Mouse (Mus musculus): ENCODE results near the gene Gm21915. TPM values are rescaled to one million over a fixed set of nuclear protein-coding genes. Genes with fewer than 3 reads are reported as not detected.

The Gm21915 gene
- polyA plus RNA-seq, 2 experiments: not detected

- H3K27ac ChIP-seq: no peak overlapping the region
- 17% methylated on average over 16 of the region's 16 CpGs for WGBS (ENCODE audit: insufficient replicate concordance)
- DNase-seq (ENCODE audit: low read depth in 3 of 3, low spot score in 3 of 3) (no peak), ATAC-seq (ENCODE audit: insufficient read depth) (no peak)
- no peaks in the 10 kb centered on the region for H3K27me3 ChIP-seq (ENCODE audit: control insufficient read depth, insufficient read depth, low read length)
- H3K9me3 ChIP-seq (ENCODE audit: control insufficient read depth, low read length): no peaks in the 10 kb centered on the region
- H3K9ac ChIP-seq (replicated peaks): no peak overlapping the region
- H3K4me3 ChIP-seq (ENCODE audit: insufficient read depth in 1 of 2, low read depth in 2 of 2, low read length in 2 of 2): no peak overlapping the region
- H3K4me1 ChIP-seq (replicated peaks; ENCODE audit: control insufficient read depth in 2 of 2, insufficient read depth in 2 of 2, low read length in 1 of 2): peaks cover 0 to 9% of the 10 kb centered on the region in 2 experiments; a peak in 2 of 4 replicates
- H3K36me3 ChIP-seq (replicated peaks; ENCODE audit: control insufficient read depth, insufficient read depth, low read depth): no peaks in the 10 kb centered on the region
- no peak for TF ChIP-seq EP300 (IDR thresholded peaks at IDR 0.05; ENCODE audit: low read depth)
- no peak for TF ChIP-seq CTCF (IDR thresholded peaks at IDR 0.05; ENCODE audit: low read depth)
- no peak overlapping the region for H3K4me2 ChIP-seq (ENCODE audit: low read depth)
Observed at GRCm38 (mm10) chr9:40642470-40643220, 27.8 kb upstream of the Gm21915 start.

DNA sequence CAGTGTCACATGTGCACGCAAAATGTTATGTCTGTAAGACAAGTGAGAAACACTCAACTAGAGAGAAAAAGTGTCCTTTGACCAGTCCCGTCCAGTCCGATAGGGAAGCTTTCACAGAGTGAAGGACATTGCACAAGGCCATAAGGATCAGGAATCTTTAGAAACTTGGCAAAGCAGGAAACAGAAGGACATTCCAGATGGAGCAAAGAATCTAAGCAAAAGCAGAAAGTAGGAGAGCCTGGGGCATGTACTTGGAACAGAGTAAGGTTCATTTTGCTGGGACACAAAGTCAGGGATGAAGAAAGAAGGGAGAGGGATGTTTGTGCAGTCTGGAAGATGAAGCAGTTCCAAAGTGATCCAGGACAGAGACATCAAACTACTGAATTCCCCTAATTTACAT is 21.0 kb upstream of the Gm21915 start:
- Histone ChIP-seq H3K27me3 (ENCODE audit: control insufficient read depth, insufficient read depth, low read length) (no peaks in the 10 kb centered on the region), H3K4me3 (ENCODE audit: insufficient read depth in 1 of 2, low read depth in 2 of 2, low read length in 2 of 2) (no peak overlapping the region), H3K4me1 (replicated peaks; ENCODE audit: control insufficient read depth in 2 of 2, insufficient read depth in 2 of 2, low read length in 1 of 2) (no peaks in the 10 kb centered on the region; a peak in 1 of 4 replicates), H3K4me2 (ENCODE audit: low read depth) (no peak overlapping the region), H3K9ac (replicated peaks) (no peak overlapping the region), H3K9me3 (ENCODE audit: control insufficient read depth, low read length) (no peaks in the 10 kb centered on the region), H3K27ac (no peak overlapping the region), H3K36me3 (replicated peaks; ENCODE audit: control insufficient read depth, insufficient read depth, low read depth) (no peaks in the 10 kb centered on the region)
- TF ChIP-seq CTCF (IDR thresholded peaks at IDR 0.05; ENCODE audit: low read depth) (no peak), EP300 (IDR thresholded peaks at IDR 0.05; ENCODE audit: low read depth) (no peak)
- ATAC-seq (ENCODE audit: insufficient read depth) (no peak), DNase-seq (ENCODE audit: low read depth in 3 of 3, low spot score in 3 of 3) (no peak)
- 72% methylated on average over 3 of the region's 3 CpGs for WGBS (ENCODE audit: insufficient replicate concordance)

DNA sequence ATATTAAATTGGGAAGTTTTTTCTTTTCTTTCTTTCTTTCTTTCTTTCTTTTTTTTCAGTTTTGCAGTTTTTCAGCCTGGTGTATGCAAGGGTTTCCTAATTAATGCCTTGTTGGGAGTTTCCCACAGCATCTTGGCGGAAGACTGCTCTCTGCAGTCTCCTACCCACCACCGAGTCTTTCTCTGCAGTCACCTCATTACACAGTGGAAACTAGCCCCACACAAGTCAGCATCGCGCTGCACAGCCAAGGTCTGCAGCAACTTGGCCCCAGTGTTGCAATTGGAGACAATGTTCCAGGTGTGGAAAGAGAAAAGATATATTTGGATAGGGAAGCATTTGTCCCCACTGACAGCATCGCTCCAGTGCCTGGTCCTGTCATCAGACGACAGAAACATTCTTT is 20.4 kb upstream of the Gm21915 start:
- H3K36me3 ChIP-seq (replicated peaks; ENCODE audit: control insufficient read depth, insufficient read depth, low read depth): no peaks in the 10 kb centered on the region
- no peaks in the 10 kb centered on the region; a peak in 1 of 4 replicates for H3K4me1 ChIP-seq (replicated peaks; ENCODE audit: control insufficient read depth in 2 of 2, insufficient read depth in 2 of 2, low read length in 1 of 2)
- H3K4me3 ChIP-seq (ENCODE audit: insufficient read depth in 1 of 2, low read depth in 2 of 2, low read length in 2 of 2): no peak overlapping the region
- H3K9me3 ChIP-seq (ENCODE audit: control insufficient read depth, low read length): no peaks in the 10 kb centered on the region
- no peak overlapping the region for H3K27ac ChIP-seq
- TF ChIP-seq EP300 (IDR thresholded peaks at IDR 0.05; ENCODE audit: low read depth) (no peak), CTCF (IDR thresholded peaks at IDR 0.05; ENCODE audit: low read depth) (no peak)
- 55% methylated on average over 6 of the region's 6 CpGs for WGBS (ENCODE audit: insufficient replicate concordance)
- no peak overlapping the region for H3K9ac ChIP-seq (replicated peaks)
- ATAC-seq (ENCODE audit: insufficient read depth) (no peak), DNase-seq (ENCODE audit: low read depth in 3 of 3, low spot score in 3 of 3) (no peak)
- no peak overlapping the region for H3K4me2 ChIP-seq (ENCODE audit: low read depth)
- H3K27me3 ChIP-seq (ENCODE audit: control insufficient read depth, insufficient read depth, low read length): no peaks in the 10 kb centered on the region

DNA sequence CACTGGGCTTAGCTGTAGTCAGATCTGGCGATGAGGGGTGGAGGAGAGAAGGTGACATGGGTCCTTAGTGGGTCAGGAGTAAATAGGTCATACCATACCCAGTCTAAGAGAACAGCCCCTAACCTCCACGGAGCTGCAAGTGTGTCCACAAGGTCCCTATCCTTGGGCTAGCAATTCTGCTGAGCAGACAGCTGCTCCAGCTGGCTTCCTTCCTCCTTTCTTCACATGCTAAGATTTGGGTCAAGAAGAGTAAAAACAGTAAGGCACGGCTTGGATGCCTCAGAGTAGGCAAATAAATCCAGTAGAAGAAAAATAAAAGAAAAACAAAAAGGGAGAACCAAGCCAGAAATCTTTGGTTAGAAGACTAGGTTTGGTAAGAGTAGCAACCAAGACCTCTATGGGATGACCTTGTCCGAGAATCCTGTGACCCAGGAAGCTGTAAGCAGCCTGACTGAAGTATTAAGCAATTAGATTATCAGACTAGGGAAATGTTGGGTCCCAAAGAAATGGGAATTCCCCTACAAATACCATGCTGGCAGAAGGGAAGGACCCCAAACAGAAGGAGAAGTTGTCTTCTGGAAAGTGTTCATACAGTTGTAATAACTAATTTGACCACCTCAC is 19.1 kb upstream of the Gm21915 start:
- Histone ChIP-seq H3K9ac (replicated peaks) (no peak overlapping the region), H3K36me3 (replicated peaks; ENCODE audit: control insufficient read depth, insufficient read depth, low read depth) (no peaks in the 10 kb centered on the region), H3K9me3 (ENCODE audit: control insufficient read depth, low read length) (no peaks in the 10 kb centered on the region), H3K4me1 (replicated peaks; ENCODE audit: control insufficient read depth in 2 of 2, insufficient read depth in 2 of 2, low read length in 1 of 2) (no peaks in the 10 kb centered on the region; a peak in 1 of 4 replicates), H3K27ac (no peak overlapping the region), H3K4me2 (ENCODE audit: low read depth) (no peak overlapping the region), H3K4me3 (ENCODE audit: insufficient read depth in 1 of 2, low read depth in 2 of 2, low read length in 2 of 2) (no peak overlapping the region), H3K27me3 (ENCODE audit: control insufficient read depth, insufficient read depth, low read length) (no peaks in the 10 kb centered on the region)
- 32% methylated on average over 4 of the region's 4 CpGs for WGBS (ENCODE audit: insufficient replicate concordance)
- no peak for ATAC-seq (ENCODE audit: insufficient read depth)
- TF ChIP-seq EP300 (IDR thresholded peaks at IDR 0.05; ENCODE audit: low read depth) (no peak), CTCF (IDR thresholded peaks at IDR 0.05; ENCODE audit: low read depth) (no peak)
- no peak for DNase-seq (ENCODE audit: low read depth in 3 of 3, low spot score in 3 of 3)

- H3K4me3 ChIP-seq (ENCODE audit: insufficient read depth in 1 of 2, low read depth in 2 of 2, low read length in 2 of 2): no peak overlapping the region
- DNase-seq (ENCODE audit: low read depth in 3 of 3, low spot score in 3 of 3) (no peak), ATAC-seq (ENCODE audit: insufficient read depth) (no peak)
- no peaks in the 10 kb centered on the region; a peak in 1 of 4 replicates for H3K4me1 ChIP-seq (replicated peaks; ENCODE audit: control insufficient read depth in 2 of 2, insufficient read depth in 2 of 2, low read length in 1 of 2)
- no peak overlapping the region for H3K4me2 ChIP-seq (ENCODE audit: low read depth)
- TF ChIP-seq CTCF (IDR thresholded peaks at IDR 0.05; ENCODE audit: low read depth) (no peak), EP300 (IDR thresholded peaks at IDR 0.05; ENCODE audit: low read depth) (no peak)
- no peak overlapping the region for H3K9ac ChIP-seq (replicated peaks)
- no peak overlapping the region for H3K27ac ChIP-seq
- H3K9me3 ChIP-seq (ENCODE audit: control insufficient read depth, low read length): no peaks in the 10 kb centered on the region
- no peaks in the 10 kb centered on the region for H3K27me3 ChIP-seq (ENCODE audit: control insufficient read depth, insufficient read depth, low read length)
- 15% methylated on average over 8 of the region's 9 CpGs for WGBS (ENCODE audit: insufficient replicate concordance)
- H3K36me3 ChIP-seq (replicated peaks; ENCODE audit: control insufficient read depth, insufficient read depth, low read depth): no peaks in the 10 kb centered on the region
Observed at GRCm38 (mm10) chr9:40652757-40653156, 17.7 kb upstream of the Gm21915 start.
